Mouse (Mus musculus) natural killer cell, adult 2 months (primary cell): ENCODE results near the gene Slc1a2.

Experiments used
- DNase-seq, 2 experiments: peaks; one replicate each; pipeline ENCODE4 v3.0.0; 2022; ENCODE audit warnings: low spot score in 2 of 2

Gene Slc1a2

GRCm38 (mm10) chr2:102658163-102658660 lies at the start of gene Slc1a2:
Slc1a2 (plus strand) TSS chr2:102658659.
- no peak for DNase-seq

GRCm38 (mm10) chr2:102610485-102610884 lies 48.0 kb upstream of the Slc1a2 start:
- no peak for DNase-seq

GRCm38 (mm10) chr2:102616637-102617036 lies 41.8 kb upstream of the Slc1a2 start:
- no peak for DNase-seq

- DNase-seq, result no peak
These were observed 37.6 kb upstream of the Slc1a2 start for GRCm38 (mm10) chr2:102620744-102621429.

- no peak for DNase-seq
These were observed 36.3 kb upstream of the Slc1a2 start for GRCm38 (mm10) chr2:102622176-102622575.

- DNase-seq, result no peak
These were observed 35.5 kb upstream of the Slc1a2 start for GRCm38 (mm10) chr2:102622943-102623342.

- DNase-seq, result no peak
These were observed 33.9 kb upstream of the Slc1a2 start for GRCm38 (mm10) chr2:102624538-102624937.

GRCm38 (mm10) chr2:102632361-102632760 lies 26.1 kb upstream of the Slc1a2 start:
- DNase-seq, result no peak

- DNase-seq, result no peak
These were observed 24.4 kb upstream of the Slc1a2 start for GRCm38 (mm10) chr2:102634010-102634409.

GRCm38 (mm10) chr2:102635523-102636060 lies 22.9 kb upstream of the Slc1a2 start:
- DNase-seq, result no peak

GRCm38 (mm10) chr2:102636116-102636600 lies 22.3 kb upstream of the Slc1a2 start:
- DNase-seq, result no peak

- DNase-seq, result no peak
These were observed 20.3 kb upstream of the Slc1a2 start for GRCm38 (mm10) chr2:102638140-102638539.

GRCm38 (mm10) chr2:102638690-102639089 lies 19.8 kb upstream of the Slc1a2 start:
- no peak for DNase-seq

GRCm38 (mm10) chr2:102648845-102649500 lies 9.5 kb upstream of the Slc1a2 start:
- no peak for DNase-seq

- no peak for DNase-seq
These were observed 8.1 kb upstream of the Slc1a2 start for GRCm38 (mm10) chr2:102650322-102650721.

GRCm38 (mm10) chr2:102655966-102656725 lies 2.3 kb upstream of the Slc1a2 start:
- no peak for DNase-seq

- DNase-seq, result no peak
These were observed 733 bp upstream of the Slc1a2 start for GRCm38 (mm10) chr2:102657726-102658125.

- no peak for DNase-seq
These were observed 432 bp downstream of the Slc1a2 start for GRCm38 (mm10) chr2:102658661-102659520.

GRCm38 (mm10) chr2:102659521-102659830 lies 1.0 kb downstream of the Slc1a2 start:
- no peak for DNase-seq

- no peak for DNase-seq
These were observed 2.6 kb downstream of the Slc1a2 start for GRCm38 (mm10) chr2:102661052-102661451.

- no peak for DNase-seq
These were observed 4.5 kb downstream of the Slc1a2 start for GRCm38 (mm10) chr2:102662911-102663310.
